Mouse (Mus musculus) right cerebral cortex, postnatal 4 days (tissue): ENCODE measurements at regions not wholly inside any gene's neighbourhood (a gene's known extent, or its start where the extent isn't known, plus 50 kb on each side); places are given as distances from the start of the nearest gene placed in this dataset.

Experiments
- DNase-seq: peaks from one replicate; pipeline ENCODE4 v3.0.0-alpha.2; 2022

DNA sequence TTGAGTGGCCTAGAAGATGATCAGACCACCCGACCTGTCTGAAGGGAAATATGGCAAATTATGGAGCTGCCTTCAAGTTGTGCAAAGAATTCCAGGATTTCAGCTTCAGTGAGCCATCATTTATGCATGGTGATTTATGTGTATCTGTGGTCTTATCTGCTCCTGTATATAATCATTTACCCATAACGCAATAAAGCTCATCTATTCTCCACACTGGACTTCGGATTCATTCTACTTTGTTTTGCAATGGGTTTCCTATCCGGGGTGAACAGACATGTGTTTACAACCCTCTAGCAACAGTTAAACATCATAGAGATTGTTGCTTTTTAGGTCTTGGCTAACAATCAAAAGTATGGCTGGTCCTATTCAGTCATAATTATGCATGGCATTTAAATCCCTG, 145.1 kb downstream of the Pcdh10 start:
- DNase-seq: no peak

DNA sequence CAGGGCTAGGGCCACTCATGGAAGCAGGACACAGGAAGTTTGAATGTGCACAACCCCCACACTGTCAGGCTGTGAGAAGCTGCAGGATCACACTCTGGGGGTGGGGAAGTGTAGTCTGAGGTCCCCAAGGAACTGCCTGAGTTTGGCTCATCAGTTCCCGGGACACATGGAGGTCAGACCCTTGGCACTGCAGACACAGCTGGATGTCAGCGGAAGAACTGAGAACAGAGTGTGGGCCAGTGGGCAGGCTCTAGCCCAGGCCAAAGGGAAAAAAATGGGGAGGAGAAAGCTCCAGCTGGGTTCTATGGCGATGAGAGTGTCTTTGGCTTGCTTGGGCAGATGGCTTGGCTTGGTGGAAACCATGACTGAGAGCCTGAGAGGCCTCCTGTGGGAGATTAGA, 168.9 kb downstream of the Pcdh10 start:
- no peak for DNase-seq

DNA sequence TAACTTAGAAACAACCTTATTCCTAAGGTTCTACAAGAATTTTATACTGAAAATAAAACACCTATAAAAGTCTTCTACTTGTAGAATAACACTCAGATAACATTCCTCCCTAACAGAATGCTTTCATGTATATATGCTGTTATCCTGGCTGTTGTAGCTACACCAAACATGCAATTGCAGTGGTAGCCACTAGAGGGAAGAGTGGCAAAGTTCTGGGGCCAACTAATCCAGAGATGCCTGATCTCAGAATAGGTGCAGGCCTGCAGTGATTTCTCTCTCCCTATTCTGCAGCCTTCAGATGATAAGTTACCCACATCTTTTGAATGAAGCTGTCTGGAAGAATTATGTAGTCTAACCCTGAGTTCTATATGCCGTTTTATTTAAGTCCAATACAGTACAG, 177.5 kb downstream of the Pcdh10 start:
- peak; percentile 39 for DNase-seq

DNA sequence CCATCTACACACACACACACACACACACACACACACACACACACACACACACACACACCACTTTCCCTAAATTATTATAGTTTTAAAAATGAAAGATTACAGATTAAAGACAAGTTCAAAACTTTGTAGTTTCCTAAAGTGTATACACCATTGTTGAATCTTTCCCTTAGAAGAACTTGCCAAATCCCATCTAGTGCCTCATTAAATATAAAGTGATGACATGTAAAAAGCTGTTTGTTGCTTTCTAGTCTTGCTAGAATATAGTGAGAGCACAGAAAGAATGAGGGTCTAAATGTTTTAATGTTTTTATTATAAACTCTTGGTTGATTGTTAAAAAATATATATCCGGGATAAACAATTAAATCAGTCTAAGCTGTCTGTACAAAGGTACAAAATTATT, 194.8 kb downstream of the Pcdh10 start:
- no peak for DNase-seq

DNA sequence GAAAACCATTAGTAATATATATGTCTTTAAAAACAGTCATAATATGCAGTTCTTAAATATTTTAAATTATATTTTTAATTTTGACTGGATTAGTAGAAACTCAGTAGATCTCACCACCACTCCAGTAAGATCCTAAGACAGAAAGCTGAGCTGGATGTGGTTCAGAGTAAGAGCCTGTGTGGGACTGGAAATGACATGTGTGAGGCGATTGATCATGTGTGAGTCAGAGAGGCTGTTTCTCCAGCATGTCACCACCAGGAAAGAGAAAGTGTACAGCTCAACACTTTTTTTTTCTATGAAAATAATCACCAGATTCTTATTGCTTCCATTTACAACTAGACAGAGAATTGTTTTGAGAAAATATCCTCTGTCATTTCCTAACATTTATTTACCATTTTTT, 198.8 kb downstream of the Pcdh10 start:
- no peak for DNase-seq

DNA sequence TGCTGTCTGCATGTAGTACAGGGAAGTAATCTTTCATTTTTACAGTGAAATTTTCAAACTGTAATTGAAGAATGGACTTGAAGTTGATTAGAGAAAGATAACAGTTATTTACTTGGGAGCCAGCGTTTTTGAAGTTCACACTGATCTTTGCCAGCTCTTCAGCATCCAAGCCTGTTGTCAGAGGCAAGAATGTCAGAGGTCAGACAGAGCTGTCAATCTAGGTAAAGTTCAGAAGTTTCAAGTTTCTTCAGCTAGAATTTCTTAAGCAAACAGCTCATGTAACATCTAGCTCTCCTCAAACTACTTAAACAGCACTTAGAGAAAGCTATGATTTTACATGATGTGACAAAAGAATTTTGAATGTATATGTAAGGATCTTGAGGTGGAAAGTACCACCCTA, 215.4 kb downstream of the Pcdh10 start:
- DNase-seq: no peak

DNA sequence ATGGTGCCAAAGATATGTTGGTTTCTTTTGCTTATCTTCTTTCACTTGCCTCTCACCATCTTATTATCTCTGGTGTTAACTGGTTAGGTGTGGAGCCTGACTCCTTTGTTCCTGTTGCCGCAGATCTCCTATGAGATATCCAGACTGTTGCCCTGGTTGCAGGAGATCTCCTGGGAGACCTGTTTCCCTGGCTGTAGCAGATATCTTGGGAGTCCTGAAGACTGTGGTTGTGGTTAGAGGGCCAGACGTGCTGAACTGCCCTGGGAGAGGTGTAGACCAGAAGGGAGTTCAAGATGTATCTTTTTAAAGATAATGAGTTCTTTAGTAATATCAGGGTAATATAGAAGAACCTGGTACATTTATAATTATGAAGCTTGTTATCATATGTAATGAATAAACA, 224.1 kb downstream of the Pcdh10 start:
- no peak for DNase-seq

DNA sequence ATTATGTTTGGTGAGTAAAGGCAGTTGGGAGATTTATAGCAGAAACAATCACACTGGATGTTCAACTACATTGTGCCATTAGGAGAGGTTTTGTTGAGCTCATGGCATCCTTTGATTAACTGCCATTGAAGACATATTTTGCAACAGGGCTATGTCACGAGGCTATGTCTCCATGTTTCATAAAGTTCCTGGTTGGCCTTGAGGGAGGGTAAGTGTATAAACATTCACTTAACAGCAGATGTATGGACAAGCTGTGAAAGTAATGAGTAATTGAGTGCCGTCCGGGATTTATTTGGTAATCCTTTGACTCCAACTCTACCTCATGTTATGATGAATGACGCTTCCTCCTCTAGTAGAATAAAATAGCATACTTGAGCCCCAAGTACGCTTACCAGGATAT, 225.0 kb downstream of the Pcdh10 start:
- DNase-seq: no peak

DNA sequence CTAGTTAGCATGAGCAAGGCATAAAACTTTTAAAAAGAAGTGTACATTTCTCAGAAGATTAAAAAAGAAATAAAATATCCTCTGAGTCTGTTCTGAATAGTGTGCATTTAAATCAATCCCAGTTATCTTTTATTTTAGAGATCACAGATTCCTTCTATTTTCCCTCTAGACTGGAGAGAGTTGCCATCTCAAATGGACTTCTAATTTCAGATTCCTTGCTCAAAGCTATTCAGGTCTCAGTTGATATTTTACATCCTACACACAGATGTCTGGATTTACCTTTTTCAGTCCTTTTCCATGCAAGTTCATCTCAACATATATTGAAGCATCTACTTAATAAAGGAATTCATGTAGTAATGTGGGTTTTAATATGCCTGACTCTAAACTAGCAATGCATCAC, 242.5 kb downstream of the Pcdh10 start:
- no peak for DNase-seq

DNA sequence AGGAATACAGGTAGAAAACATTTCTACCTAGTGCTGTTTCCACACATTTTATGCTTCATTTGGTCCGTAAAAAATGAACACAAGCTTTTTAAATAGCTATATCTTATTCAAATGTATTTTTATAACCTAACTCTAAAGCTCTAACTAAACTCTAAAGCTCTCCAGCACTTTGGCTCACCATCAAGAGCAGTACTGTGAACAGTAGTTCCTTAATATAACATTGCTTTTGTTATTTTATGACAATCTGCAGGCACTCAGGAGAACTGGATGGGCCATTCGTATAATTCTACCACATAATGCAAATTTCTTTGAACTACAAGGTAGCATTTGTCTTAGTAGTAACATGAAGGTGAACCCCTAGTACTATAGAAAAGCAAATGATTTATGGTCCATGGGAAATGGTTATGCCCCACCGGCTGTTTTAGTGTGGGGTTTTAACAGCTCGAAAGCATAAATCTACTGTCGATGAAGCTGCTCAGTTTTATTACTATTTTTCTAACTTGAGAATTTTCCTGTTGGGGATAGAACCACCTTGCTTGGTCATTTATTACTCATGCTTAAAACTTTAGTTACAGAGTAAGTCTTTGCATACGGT, 267.8 kb downstream of the Pcdh10 start:
- no peak for DNase-seq

DNA sequence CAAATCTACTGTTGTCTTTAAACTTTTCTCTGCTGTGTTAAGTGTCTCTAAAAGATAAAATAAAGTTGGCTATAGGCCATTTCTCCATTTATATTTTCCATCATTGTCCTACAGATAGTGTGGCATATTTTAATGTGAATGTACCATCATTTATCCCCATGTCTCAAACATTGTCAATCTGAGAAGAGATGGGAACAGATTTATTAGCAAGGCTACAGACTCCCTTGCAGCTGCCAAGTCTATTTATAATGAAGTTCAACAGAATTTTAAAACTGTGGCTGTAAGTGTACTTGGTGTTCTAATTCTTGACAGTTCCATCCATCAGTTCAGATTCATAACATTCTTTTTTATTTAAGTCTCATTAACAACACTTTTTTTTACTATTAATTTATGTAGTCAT, 271.2 kb downstream of the Pcdh10 start:
- no peak for DNase-seq

DNA sequence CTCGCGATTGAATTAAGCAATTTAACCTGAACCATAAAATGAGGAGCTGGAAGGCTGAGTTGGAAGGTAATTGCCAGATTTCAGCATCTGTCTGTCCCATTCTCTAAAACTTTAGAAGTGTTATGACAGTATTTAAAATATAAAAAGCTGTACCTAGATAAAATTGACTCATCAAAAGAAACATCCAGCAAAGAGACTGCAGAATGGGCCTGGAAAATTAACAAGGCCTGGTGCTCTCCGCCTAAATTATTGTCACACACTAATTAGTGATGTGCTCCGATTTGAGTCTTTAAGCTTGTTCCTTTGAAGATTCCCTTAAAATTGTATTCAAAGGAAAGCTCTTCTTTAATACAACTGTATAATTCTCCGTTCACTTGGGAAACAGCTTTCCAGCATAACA, 278.8 kb downstream of the Pcdh10 start:
- DNase-seq: no peak

DNA sequence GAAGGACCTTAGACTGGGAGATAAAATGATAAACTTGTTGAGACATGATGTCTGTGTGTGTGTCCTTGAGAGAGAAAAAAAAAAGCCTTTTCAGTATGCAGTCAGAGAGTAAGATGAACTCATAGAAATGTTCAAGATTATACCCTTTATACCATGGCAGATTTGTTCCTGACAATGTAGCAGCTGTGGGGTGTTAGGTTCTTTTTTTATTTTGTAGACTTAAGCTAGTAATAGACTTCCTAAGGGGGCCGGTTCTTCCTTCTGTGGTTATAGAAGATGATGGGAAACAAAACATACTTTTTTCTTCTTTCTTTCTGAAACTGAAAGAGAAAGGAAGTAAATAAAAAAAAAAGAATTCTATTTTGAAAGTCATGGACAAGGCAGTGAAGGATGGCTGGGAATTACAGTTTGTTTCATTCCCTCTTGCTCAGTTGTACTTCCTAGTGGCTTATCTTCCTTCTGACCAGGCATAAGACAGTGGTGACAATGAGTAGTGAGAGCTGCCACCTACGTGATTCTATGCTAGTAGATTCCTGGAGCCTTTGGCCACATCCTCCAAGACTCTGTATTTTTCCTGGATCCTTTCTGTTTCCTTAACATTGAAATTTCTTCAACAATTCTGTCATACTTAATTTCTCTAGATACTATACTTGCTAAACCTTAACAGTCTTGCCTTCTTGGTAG, 280.0 kb downstream of the Pcdh10 start:
- no peak for DNase-seq

DNA sequence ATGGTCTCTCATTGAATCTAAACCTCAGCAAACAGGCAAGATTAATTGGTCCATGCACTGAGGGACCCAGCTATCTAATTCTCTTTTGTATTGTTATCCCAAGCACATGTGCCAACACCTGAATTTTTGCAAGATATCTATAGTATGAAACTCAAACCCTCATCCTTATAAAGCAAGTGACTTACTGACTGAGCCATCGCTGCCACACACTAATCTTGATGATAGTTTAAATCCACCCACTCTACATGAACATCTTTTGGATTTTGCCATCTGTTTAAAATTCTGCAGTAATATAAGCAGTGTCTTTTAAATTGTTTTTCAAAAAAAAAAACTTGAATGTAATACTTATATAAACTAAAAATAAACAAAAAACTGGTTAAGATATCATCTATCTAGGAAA, 280.9 kb downstream of the Pcdh10 start:
- DNase-seq: no peak

DNA sequence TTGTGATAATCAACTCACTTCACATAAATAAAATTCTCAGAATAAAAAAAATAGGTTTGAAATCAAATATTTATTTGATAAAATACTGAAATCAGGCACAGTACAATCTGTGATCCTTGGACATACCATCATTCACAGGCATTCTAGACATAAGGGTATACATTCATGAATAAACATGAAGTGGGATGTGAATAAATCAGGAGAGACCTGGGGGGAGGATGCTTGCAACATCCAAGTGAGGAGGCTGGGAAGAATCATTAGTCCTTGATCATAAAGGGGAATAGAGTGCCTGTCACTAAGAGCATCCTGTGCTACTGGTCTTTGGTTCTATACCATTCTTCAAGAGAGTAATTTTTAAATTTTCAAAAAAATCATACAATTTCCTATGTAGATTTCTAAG, 292.2 kb downstream of the Pcdh10 start:
- no peak for DNase-seq

DNA sequence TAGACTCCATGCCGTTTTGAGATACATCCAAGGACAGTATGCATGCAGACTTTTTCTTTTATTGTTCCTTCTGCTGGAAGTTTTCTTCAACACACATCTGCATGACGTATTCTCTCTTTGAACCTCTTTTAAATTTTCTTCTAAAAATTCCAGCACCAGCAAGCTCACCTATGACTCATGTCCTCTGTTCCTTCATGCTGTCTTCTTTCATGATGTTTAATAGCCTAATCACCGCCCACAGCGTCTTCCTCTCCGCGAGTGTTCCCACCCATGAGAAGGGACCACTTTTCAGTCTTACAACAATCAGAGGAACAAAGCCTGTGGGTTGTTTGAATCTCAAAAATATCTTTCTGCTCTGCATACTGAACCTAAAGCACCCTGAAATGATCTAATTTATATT, 299.5 kb downstream of the Pcdh10 start:
- DNase-seq: no peak

DNA sequence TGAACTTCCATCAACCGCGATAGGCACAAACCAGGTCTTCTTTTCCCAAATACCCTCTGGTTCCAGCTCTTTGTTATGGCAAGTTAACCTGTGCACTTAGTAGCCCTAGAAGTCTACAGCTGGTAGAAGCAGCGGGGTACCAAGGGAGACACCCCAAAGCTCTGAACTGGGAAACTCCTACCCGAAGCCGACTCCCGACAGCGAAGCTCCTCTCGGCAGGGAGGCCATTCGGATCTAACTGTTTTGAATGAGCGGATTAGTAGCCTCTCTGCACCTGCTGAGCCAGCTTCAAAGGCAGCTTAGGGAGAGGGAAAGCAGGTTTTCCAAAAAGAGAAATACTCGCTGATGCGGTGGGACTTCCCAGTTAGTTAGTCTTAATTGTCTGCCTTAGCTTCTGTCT, 303.2 kb downstream of the Pcdh10 start:
- peak; percentile 3 for DNase-seq

DNA sequence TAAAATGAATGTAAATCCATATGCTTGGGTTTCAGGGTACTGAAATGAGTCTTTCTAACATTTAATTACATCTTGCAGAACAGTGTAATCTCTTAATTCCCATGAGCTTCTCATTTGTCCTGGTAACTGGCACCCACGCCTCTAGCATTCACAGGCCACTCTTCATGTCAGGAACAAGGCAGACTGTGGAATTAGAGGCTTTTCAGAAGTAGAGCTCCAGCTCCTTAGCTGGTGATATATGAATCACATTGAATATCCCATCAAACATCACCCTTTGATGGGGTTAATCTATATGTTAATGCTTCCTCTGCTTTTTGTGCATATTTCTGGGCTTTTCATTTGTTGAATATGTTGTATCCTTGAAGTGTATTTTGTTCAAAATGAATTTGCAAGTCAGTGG, 329.7 kb downstream of the Pcdh10 start:
- DNase-seq: no peak
